Mouse (Mus musculus) intestine, embryonic 14.5 days (tissue): ENCODE data around the gene E2f4. TPM values are rescaled to one million over a fixed set of nuclear protein-coding genes. Genes with fewer than 3 reads are reported as not detected.
A peak's percentile ranks its signal among the peaks of the same experiment; 100 is the strongest.

ENCODE experiments used
- ATAC-seq: fragments of 200-750 bp; cut with Nextera tagmentation; replicated peaks from 2 replicates; pipeline ENCODE4 v1.8.0; 2017; ENCODE audit warnings: low read depth, moderate number of reproducible peaks, moderate TSS enrichment, moderate library complexity; ENCODE audit not compliant: low FRiP score, low TSS enrichment
- DNase-seq: peaks from one replicate; pipeline ENCODE4 v3.0.0-alpha.2; 2018; ENCODE audit warnings: low spot score
- H3K27ac ChIP-seq: fragments of 300-500 bp; sonication (generic); 2 replicates; pipeline ENCODE4 v1.5.1; 2014; ENCODE audit warnings: low read depth, mild to moderate bottlenecking, control low read depth
- H3K27me3 ChIP-seq: fragments of 300-500 bp; sonication (generic); replicated peaks from 2 replicates; pipeline ENCODE4 v1.6.1; 2014; ENCODE audit warnings: low read length, control low read depth; ENCODE audit not compliant: control insufficient read depth, insufficient read depth
- H3K36me3 ChIP-seq: fragments of 300-500 bp; sonication (generic); 2 replicates; pipeline ENCODE4 v1.6.1; 2014; ENCODE audit warnings: low read length, control low read depth; ENCODE audit not compliant: control insufficient read depth, insufficient read depth
- H3K4me1 ChIP-seq: fragments of 300-500 bp; sonication (generic); replicated peaks from 2 replicates; pipeline ENCODE4 v1.6.1; 2014; ENCODE audit warnings: low read length, control low read depth, mixed read lengths; ENCODE audit not compliant: control insufficient read depth, insufficient read depth
- H3K4me2 ChIP-seq: fragments of 300-500 bp; sonication (generic); 2 replicates; pipeline ENCODE4 v1.6.1; 2014; ENCODE audit warnings: low read length
- H3K4me3 ChIP-seq: fragments of 300-500 bp; sonication (generic); 2 replicates; pipeline ENCODE4 v1.5.1; 2014; ENCODE audit warnings: low read depth, low read length, control low read depth, mixed read lengths
- H3K9ac ChIP-seq: fragments of 300-500 bp; sonication (generic); 2 replicates; pipeline ENCODE4 v1.6.1; 2014; ENCODE audit warnings: mild to moderate bottlenecking, low read length
- H3K9me3 ChIP-seq: fragments of 300-500 bp; sonication (generic); 2 replicates; pipeline ENCODE4 v1.6.1; 2016; ENCODE audit warnings: low read length, control low read depth; ENCODE audit not compliant: control insufficient read depth
- WGBS: fragments of 180-500 bp; shearing (Covaris S2); extraction: QIAGEN DNeasy Blood & Tissue Kit; methylation state at CpG from one replicate; pipeline ENCODE4 v1.1.7; 2014; 5-methylcytosine and 5-hydroxymethylcytosine counted together
- polyA plus RNA-seq: library from polyadenylated mRNA; unstranded; fragments of >200 nt; fragmentation: Nextera tagmentation; extraction: Ambion mirVana; gene quantifications from 2 replicates; pipeline ENCODE4 v1.2.1, GENCODE M21; 2014

The E2f4 gene
- polyA plus RNA-seq, 1 experiment from 2014 or later: 114 TPM

DNA sequence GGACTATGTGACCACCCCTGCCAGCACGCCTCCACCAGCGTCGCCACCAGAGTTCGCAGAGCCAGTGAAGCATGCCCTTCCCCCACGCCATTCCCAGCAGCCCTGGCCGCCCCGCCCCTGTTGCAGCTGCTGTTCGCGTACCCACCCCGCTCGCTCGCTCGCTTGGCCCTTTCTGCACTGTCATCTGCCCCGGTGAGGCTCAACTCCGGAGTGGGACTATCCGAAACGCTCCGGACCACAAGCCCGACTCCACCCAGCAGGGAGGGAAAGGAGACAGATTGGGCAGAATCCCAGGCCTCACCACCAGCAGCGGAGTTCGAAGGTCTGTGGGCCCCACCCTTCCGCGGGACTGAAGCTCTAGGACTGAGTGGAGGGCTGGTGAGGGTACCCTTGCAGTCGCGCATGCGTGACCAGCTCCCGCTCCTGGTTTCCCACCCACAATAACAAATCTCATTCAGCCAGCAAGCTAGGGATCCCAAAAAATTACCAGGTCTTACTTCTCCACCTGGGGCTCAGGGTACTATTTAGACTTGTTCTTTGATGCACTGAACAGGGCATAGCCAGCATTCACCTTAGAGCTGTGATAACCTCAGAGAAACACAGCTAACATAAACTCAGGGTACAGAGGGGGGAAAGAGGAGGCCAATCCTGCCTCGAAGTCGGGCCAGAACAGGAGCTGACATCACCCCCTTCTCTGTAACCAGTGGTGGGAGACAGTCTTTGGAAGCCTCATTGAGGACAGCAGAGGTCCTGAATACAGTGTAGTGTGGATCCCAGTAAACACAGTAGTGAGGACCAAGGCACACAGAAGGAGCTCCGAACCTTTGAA, 21.0 kb upstream of the E2f4 start:
- H3K9ac ChIP-seq: 0 out of 2 replicates have a peak overlapping the region, but pooled peaks have one; percentile 18
- peak overlapping the region; percentile 71 for H3K4me2 ChIP-seq
- peaks cover 88% of the 10 kb centered on the region for H3K27me3 ChIP-seq
- ATAC-seq: peak; percentile 45; the same call in 1 of the 2 replicates
- 3% methylated on average over 30 of the region's 30 CpGs for WGBS
- no peak overlapping the region for H3K27ac ChIP-seq
- no peaks in the 10 kb centered on the region for H3K9me3 ChIP-seq
- H3K36me3 ChIP-seq: 0 out of 2 replicates have a peak, but pooled peaks cover 3% of the 10 kb centered on the region
- H3K4me1 ChIP-seq: peaks cover 3% of the 10 kb centered on the region; the same call in 1 of the 2 replicates
- H3K4me3 ChIP-seq: peak overlapping the region; percentile 34
- DNase-seq: peak; percentile 75

DNA sequence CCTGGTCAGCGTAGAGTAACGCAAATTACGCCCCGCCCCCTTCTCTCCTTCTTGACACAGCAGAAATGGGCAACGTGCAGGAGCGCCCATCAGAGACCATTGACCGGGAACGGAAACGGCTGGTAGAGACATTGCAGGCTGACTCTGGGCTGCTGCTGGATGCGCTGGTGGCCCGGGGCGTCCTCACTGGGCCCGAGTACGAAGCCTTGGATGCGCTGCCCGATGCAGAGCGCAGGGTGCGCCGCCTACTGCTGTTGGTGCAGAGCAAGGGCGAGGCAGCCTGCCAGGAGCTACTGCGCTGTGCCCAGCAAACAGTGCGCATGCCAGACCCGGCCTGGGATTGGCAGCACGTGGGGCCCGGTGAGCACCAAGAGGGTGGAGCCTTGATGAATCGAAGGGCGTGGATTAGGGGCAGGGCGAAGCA, 18.5 kb upstream of the E2f4 start:
- ATAC-seq: peak; percentile 34; the same call in 1 of the 2 replicates
- H3K9ac ChIP-seq: no peak overlapping the region; the same call in 1 of the 2 replicates
- peak overlapping the region; percentile 36; the same call in 1 of the 2 replicates for H3K4me2 ChIP-seq
- H3K27ac ChIP-seq: no peak overlapping the region
- WGBS: 4% methylated on average over 28 of the region's 28 CpGs
- H3K9me3 ChIP-seq: no peaks in the 10 kb centered on the region
- H3K36me3 ChIP-seq: peaks cover 15% of the 10 kb centered on the region; the same call in 1 of the 2 replicates
- peak overlapping the region; percentile 19 for H3K4me3 ChIP-seq
- DNase-seq: no peak
- peaks cover 64% of the 10 kb centered on the region for H3K27me3 ChIP-seq
- peaks cover 3% of the 10 kb centered on the region; the same call in 1 of the 2 replicates for H3K4me1 ChIP-seq

DNA sequence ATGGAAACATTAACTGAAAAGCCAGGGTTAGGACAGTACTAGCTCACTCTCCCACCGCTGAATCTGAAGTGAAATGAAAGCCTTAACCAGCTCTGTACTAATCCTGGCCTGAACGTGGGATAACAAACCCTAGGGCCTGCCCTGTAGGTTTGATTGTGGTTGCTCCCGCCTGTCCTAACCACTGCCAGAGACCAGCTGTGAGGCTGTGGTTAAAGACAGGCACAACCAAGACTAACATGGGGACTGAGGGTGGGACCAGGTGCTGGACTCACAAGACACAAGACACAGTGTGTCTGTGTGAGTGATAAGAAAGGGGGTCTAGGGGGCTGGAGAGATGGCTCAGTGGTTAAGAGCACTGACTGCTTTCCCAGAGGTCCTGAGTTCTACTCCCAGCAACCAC, 16.9 kb upstream of the E2f4 start:
- Histone ChIP-seq H3K9me3 (no peaks in the 10 kb centered on the region), H3K9ac (no peak overlapping the region), H3K4me1 (peaks cover 3% of the 10 kb centered on the region; the same call in 1 of the 2 replicates), H3K4me3 (no peak overlapping the region), H3K4me2 (no peak overlapping the region), H3K27me3 (peaks cover 47% of the 10 kb centered on the region), H3K36me3 (peaks cover 20% of the 10 kb centered on the region), H3K27ac (no peak overlapping the region)
- WGBS: 81% methylated on average over 3 of the region's 3 CpGs
- no peak for DNase-seq
- no peak for ATAC-seq

DNA sequence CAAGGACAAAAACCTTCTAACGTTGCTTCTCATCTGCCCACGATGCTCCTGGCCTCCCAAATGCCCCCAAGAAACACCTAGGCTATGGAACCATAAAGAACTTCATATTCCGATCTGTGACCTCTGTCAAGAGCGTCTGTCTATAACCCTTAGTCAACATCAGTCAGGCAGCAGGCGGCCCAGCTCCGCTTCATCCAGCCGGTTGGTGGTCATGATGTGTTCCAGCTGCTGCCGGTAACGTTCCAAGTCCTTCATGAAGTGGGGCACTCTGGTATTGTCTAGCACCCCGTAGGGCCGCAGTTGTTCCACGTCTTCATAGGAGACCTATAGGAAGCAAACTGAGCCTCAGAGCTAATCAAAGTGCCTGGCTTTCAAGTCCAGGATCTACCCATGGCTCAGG, 15.6 kb upstream of the E2f4 start:
- no peak for DNase-seq
- no peak overlapping the region for H3K4me2 ChIP-seq
- H3K4me1 ChIP-seq: no peaks in the 10 kb centered on the region
- no peak overlapping the region for H3K9ac ChIP-seq
- H3K36me3 ChIP-seq: peaks cover 20% of the 10 kb centered on the region
- 84% methylated on average over 12 of the region's 12 CpGs for WGBS
- ATAC-seq: no peak
- no peak overlapping the region for H3K4me3 ChIP-seq
- H3K27me3 ChIP-seq: peaks cover 35% of the 10 kb centered on the region
- H3K27ac ChIP-seq: no peak overlapping the region
- H3K9me3 ChIP-seq: no peaks in the 10 kb centered on the region

DNA sequence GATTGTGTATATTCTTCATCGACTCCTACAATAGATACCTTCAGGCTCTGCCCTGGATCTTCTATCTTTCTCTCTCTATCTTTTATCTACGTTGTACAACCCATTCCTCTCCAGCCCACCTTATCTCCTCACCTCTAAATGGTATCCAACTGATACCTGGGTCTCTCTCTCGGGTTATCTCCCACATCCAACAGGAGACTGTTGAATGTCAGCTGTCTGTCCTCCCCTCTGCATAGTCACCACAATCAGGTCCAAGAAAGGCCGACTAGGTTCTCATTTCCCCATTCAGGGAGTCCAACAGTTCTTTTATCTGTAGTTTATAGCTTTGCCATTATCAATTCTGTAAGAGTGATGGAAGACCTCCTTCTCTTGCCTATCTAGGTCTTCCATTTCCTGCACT, 15.2 kb upstream of the E2f4 start:
- H3K27ac ChIP-seq: no peak overlapping the region
- DNase-seq (no peak), ATAC-seq (no peak)
- H3K9me3 ChIP-seq: no peaks in the 10 kb centered on the region
- no peak overlapping the region for H3K9ac ChIP-seq
- H3K4me1 ChIP-seq: no peaks in the 10 kb centered on the region
- H3K4me2 ChIP-seq: no peak overlapping the region
- no peak overlapping the region for H3K4me3 ChIP-seq
- peaks cover 20% of the 10 kb centered on the region for H3K36me3 ChIP-seq
- peaks cover 30% of the 10 kb centered on the region for H3K27me3 ChIP-seq
- 79% methylated on average over 4 of the region's 4 CpGs for WGBS

DNA sequence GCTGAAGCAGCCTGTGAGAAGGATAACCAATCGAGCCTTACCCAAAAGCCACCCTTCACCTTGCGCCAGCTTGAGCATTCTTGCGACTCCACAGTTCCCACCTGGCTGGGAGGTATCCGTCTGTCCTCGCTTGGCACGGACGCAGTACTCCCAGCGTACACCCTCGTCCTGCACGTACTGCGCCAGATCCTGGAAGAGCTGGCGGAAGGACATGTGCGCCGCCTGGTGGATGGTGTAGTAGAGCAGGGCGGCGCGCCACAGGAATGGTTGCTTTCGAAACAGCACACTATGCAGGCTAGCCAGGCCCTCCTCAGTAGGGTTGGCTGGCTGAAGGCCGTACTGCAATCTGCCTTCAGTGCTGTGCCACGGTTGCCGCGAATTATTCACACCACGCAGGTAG, 14.4 kb upstream of the E2f4 start:
- DNase-seq (peak; percentile 77), ATAC-seq (peak; percentile 28)
- 26% methylated on average over 23 of the region's 23 CpGs for WGBS
- Histone ChIP-seq H3K4me1 (no peaks in the 10 kb centered on the region), H3K36me3 (peaks cover 20% of the 10 kb centered on the region), H3K4me3 (no peak overlapping the region), H3K9me3 (no peaks in the 10 kb centered on the region), H3K27me3 (peaks cover 22% of the 10 kb centered on the region), H3K27ac (no peak overlapping the region), H3K4me2 (no peak overlapping the region), H3K9ac (no peak overlapping the region)

DNA sequence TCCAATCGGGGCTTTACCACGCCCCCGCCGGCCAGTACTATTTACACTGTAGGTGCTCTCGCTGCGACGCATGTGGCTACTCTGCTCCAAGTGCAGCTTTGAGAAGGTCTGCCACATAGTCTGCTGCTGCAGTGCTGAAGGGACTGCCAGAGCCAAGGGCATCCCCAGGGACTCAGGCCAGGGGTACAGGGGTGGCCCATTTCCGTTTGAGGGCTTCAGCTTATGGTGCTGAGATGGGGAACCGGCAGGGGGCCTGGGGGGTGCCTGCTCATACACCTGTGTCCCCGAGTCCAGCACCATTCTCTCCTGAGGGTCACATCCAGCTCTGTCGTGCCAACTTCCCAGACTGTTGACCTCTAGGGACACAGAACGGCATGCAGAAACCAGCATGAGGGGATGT, 11.9 kb upstream of the E2f4 start:
- WGBS: 41% methylated on average over 12 of the region's 12 CpGs
- Histone ChIP-seq H3K4me1 (peaks cover 9% of the 10 kb centered on the region), H3K36me3 (peaks cover 20% of the 10 kb centered on the region), H3K27me3 (peaks cover 7% of the 10 kb centered on the region), H3K9ac (no peak overlapping the region), H3K4me3 (no peak overlapping the region), H3K27ac (no peak overlapping the region), H3K9me3 (no peaks in the 10 kb centered on the region), H3K4me2 (no peak overlapping the region)
- ATAC-seq: no peak
- no peak for DNase-seq

DNA sequence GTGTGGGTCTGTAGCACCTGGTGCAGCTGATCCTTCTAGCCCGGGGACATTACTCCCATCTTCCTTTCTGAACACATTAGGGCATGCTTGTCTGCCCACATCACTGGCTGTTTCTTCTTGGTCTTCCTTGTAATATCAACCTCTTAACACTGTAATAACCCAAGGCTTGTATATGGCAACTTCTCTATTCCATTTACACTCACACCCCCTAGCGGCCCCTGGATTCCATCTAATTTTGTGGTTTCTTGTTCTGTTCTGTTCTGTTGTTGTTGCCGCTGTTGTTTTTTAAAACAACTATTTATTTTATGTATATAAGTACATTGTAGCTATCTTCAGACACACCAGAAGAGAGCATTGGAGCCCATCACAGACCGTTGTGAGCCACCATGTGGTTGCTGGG, 10.6 kb upstream of the E2f4 start:
- peaks cover 10% of the 10 kb centered on the region for H3K27me3 ChIP-seq
- H3K4me1 ChIP-seq: peaks cover 10% of the 10 kb centered on the region
- no peak for DNase-seq
- whole genome bisulfite sequencing: 88% methylated on average over 4 of the region's 4 CpGs
- no peak for ATAC-seq
- no peak overlapping the region for H3K9ac ChIP-seq
- H3K27ac ChIP-seq: no peak overlapping the region
- H3K4me2 ChIP-seq: no peak overlapping the region
- H3K4me3 ChIP-seq: no peak overlapping the region
- H3K9me3 ChIP-seq: no peaks in the 10 kb centered on the region
- H3K36me3 ChIP-seq: peaks cover 14% of the 10 kb centered on the region
